Mouse (Mus musculus) spleen, adult 2 months (tissue): ENCODE measurements around the gene Lrp4.

ENCODE experiments used
- CTCF ChIP-seq: fragments of 200-500 bp; IDR thresholded peaks from 2 replicates; pipeline ENCODE4 v1.5.1; 2011; ENCODE audit warnings: mild to moderate bottlenecking, inconsistent platforms; ENCODE audit not compliant: insufficient read depth, insufficient read length, insufficient replicate concordance; ENCODE audit errors: extremely low read depth
- POLR2A ChIP-seq: fragments of 200-500 bp; IDR thresholded peaks from 2 replicates; pipeline ENCODE4 v1.6.1; 2011; ENCODE audit warnings: low read depth, low read length, inconsistent platforms

GRCm38 (mm10) chr2:91475791-91476190, 18.5 kb downstream of the Lrp4 start:
- TF ChIP-seq CTCF (no peak), POLR2A (no peak)
